Mouse (Mus musculus): Measurements from ENCODE around the gene Serbp1. TPM values are rescaled to one million over a fixed set of nuclear protein-coding genes. Genes with fewer than 3 reads are reported as not detected.

Serbp1 gene
- total RNA-seq, 2 experiments from 2014 or later: 284 to 314 TPM

DNA sequence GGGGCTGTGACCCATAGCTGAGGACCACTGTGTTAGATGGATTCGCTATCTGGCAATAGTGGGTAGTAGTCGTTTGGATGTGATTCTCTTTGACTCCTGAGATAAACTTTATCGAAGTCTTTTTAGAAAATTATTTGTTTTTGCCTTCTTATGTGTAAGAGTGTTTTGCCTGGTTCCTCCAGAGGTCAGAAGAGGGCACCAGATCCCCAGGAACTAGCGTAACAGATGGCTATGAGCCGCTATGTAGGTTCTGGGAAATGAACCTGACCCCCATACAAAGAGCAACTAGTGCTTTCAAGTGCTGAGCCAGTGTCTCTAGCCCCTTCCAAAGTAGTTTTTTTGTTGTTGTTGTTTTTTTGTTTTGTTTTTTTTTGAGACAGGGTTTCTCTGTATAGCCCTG, 58.1 kb downstream of the Serbp1 start:
- DNase-seq: no peak
- intact Hi-C loops (cut with DNase I): no loop called here

GRCm38 (mm10) chr6:67298742-67299141, 60.8 kb downstream of the Serbp1 start:
- no peak for DNase-seq
- intact Hi-C loops (cut with DNase I): no loop called here

GRCm38 (mm10) chr6:67300300-67300699, 62.3 kb downstream of the Serbp1 start:
- DNase-seq: no peak
- intact Hi-C loops (cut with DNase I): no loop called here

- no peak for DNase-seq
- intact Hi-C loops (cut with DNase I): no loop called here
Observed at GRCm38 (mm10) chr6:67300710-67301163, 62.8 kb downstream of the Serbp1 start.

- no peak for DNase-seq
- intact Hi-C loops (cut with DNase I): no loop called here
Observed at GRCm38 (mm10) chr6:67301230-67301629, 63.3 kb downstream of the Serbp1 start.

GRCm38 (mm10) chr6:67302471-67302870, 64.5 kb downstream of the Serbp1 start:
- intact Hi-C loops (cut with DNase I): no loop called here
- no peak for DNase-seq

GRCm38 (mm10) chr6:67303210-67303609, 65.2 kb downstream of the Serbp1 start:
- no peak for DNase-seq
- intact Hi-C loops (cut with DNase I): no loop called here

DNA sequence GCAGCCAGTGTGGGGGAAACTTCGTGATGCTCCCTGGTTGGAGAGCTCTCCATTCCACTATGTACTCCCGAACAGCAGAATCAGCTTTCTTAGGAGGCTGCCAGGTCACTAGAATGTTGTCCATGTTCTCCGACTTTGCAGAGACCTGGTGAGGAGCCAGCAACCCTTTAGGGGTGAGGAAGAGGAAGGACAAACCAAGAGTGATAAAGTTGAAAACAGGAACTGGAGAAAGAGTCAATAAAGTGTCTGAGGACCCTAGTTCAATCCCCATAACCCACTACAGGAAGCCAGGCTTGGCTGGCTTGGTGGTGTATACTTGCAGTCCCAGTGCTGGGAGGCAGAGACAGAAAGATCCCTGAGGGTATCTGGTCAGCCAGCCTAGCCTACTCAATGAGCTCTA, 71.0 kb downstream of the Serbp1 start:
- intact Hi-C loops (cut with DNase I): no loop called here
- DNase-seq: no peak

GRCm38 (mm10) chr6:67309752-67310151, 71.8 kb downstream of the Serbp1 start:
- no peak for DNase-seq
- intact Hi-C loops (cut with DNase I): loop anchor here (10.0 kb wide), 1 partner anchor 135 kb away; no protein-coding TSS in a partner anchor

DNA sequence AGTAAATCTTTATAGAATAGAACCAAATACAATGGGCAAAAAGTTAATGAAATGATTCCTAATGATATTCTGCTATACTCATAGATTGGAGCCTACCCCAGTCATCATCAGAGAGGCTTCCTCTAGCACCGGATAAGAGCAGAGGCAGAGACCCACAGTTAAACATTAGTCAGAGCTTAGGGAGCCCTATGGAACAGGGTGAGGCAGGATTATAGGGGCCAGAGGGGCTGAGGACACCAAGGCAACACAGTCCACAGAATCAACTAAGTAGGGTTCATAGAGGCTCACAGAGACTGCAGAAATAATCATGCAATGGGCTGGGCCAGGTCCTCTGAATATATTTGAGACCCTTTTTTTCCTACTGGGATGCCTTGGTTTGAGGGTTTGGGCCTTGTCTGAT, 76.7 kb downstream of the Serbp1 start:
- intact Hi-C loops (cut with DNase I): loop anchor here (10.0 kb wide), 1 partner anchor 140 kb away; no protein-coding TSS in a partner anchor
- no peak for DNase-seq

GRCm38 (mm10) chr6:67317068-67317467, 79.1 kb downstream of the Serbp1 start:
- intact Hi-C loops (cut with DNase I): loop anchor here (10.0 kb wide), 1 partner anchor 142 kb away; no protein-coding TSS in a partner anchor
- no peak for DNase-seq

GRCm38 (mm10) chr6:67317827-67318338, 79.9 kb downstream of the Serbp1 start:
- no peak for DNase-seq
- intact Hi-C loops (cut with DNase I): loop anchor here (10.0 kb wide), 1 partner anchor 143 kb away; no protein-coding TSS in a partner anchor

DNA sequence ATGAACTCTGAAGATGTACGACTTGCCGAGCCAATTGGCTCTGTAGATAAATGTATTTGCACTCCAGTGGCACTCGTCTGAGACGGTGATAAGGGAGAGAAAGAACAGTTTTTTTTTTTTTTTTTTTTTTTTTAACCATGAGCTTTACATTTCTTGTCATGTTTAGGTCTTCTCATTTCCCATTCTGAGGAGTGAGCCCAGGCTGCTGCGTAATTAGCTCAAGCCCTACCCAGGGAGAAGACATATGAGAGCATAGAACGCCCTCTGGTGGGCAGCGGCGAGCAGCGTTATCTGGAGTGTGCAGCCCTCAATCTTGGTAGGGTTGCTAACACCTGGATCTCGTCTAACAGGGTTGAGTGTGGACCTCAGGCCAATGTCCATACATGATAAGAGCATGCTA, 80.5 kb downstream of the Serbp1 start:
- intact Hi-C loops (cut with DNase I): loop anchor here (10.0 kb wide), 1 partner anchor 144 kb away; no protein-coding TSS in a partner anchor
- DNase-seq: peak; percentile 64

DNA sequence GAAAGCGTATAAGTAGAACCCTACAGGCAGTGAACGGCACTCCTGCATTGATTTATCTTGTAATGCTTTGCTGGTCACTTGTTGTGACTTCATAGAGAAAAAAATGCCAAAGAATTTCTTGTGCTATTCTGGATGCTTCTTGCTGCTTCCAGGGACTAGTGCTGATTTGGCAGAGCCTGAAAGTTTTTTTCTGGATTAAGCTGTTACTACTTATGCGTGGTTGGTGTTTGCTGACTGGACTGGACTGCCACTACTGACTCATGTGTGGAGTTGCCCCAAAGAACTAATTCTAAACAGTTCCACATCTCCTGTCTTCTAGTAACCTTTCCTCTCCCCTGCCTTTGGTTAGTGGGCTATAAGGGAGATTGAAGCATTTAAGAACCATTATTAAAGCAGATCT, 85.8 kb downstream of the Serbp1 start:
- DNase-seq: no peak
- intact Hi-C loops (cut with DNase I): no loop called here

GRCm38 (mm10) chr6:67337943-67338342, 100.0 kb downstream of the Serbp1 start:
- DNase-seq: no peak
- intact Hi-C loops (cut with DNase I): no loop called here

DNA sequence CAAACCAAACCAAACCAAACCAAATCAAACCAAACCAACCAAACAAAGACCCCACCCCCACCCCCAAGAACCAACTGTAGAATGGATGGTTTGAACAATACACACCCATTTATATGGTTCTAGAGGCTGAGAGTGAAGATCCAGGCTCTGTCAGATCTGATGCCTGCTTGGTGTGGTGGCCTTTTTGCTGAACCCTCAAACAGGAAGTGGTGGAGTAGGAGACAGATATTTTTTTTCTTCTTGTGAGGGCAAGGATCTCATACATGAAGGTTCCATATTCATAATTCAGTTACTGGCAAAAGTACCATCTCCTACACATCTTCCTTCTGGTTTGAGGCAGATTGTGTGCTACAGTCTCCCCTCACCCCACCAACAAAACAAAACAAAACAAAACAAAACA, 101.5 kb downstream of the Serbp1 start:
- no peak for DNase-seq

More for the DNA sequence above, 101.5 kb downstream of the Serbp1 start:
- intact Hi-C loops (cut with DNase I): no loop called here

Other genes starting within 250 kb of the Serbp1 start
- gene Gadd45a, start 200.7 kb upstream of the Serbp1 start, total RNA-seq (2021): 1 to 10 TPM; 3.2 to 4.0 TPM
- under 1 TPM in 1 of 2 experiments, not detected in 1; 0.22 TPM for gene Il12rb2, start 138.0 kb downstream of the Serbp1 start, total RNA-seq (2021)

Data from left cerebral cortex, postnatal 4 days (tissue).